Mouse (Mus musculus) forebrain, postnatal 0 days (tissue): ENCODE results near the gene Cecr2. TPM values are rescaled to one million over a fixed set of nuclear protein-coding genes. Genes with fewer than 3 reads are reported as not detected.

Source experiments
- ATAC-seq: fragments of 200-750 bp; cut with Nextera tagmentation; 2 replicates; pipeline ENCODE4 v1.8.0; 2017; ENCODE audit warnings: mild to moderate bottlenecking, moderate library complexity
- DNase-seq: peaks from one replicate; pipeline ENCODE4 v3.0.0-alpha.2; 2015
- H3K27ac ChIP-seq: fragments of 300-500 bp; sonication (generic); 2 replicates; pipeline ENCODE4 v1.5.1; 2014; ENCODE audit warnings: low read depth, mild to moderate bottlenecking, antibody characterized with exemption, low read length, moderate library complexity, mixed read lengths
- H3K27me3 ChIP-seq: fragments of 300-500 bp; sonication (generic); 2 replicates; pipeline ENCODE4 v1.6.1; 2014; ENCODE audit warnings: mild to moderate bottlenecking, low read length, mixed read lengths; ENCODE audit not compliant: insufficient read depth
- H3K36me3 ChIP-seq: fragments of 300-500 bp; sonication (generic); 2 replicates; pipeline ENCODE4 v1.6.1; 2014; ENCODE audit warnings: mild to moderate bottlenecking, moderate library complexity; ENCODE audit not compliant: insufficient read depth
- H3K4me1 ChIP-seq: fragments of 300-500 bp; sonication (generic); 2 replicates; pipeline ENCODE4 v1.6.1; 2014; ENCODE audit warnings: antibody characterized with exemption; ENCODE audit not compliant: insufficient read depth
- H3K4me2 ChIP-seq: fragments of 300-500 bp; sonication (generic); 2 replicates; pipeline ENCODE4 v1.6.1; 2014; ENCODE audit warnings: low read depth, mild to moderate bottlenecking, moderate library complexity
- H3K4me3 ChIP-seq: fragments of 300-500 bp; sonication (generic); 2 replicates; pipeline ENCODE4 v1.5.1; 2014; ENCODE audit warnings: low read depth, low read length, mixed read lengths
- H3K9ac ChIP-seq: fragments of 300-500 bp; sonication (generic); 2 replicates; pipeline ENCODE4 v1.6.1; 2014; ENCODE audit warnings: mild to moderate bottlenecking
- H3K9me3 ChIP-seq: fragments of 300-500 bp; sonication (generic); 2 replicates; pipeline ENCODE4 v1.6.1; 2016; ENCODE audit warnings: low read length
- CTCF ChIP-seq: sonication (generic); IDR thresholded peaks from 2 replicates; pipeline ENCODE4 v1.5.1; 2016; ENCODE audit warnings: antibody characterized with exemption, control low read depth, low read depth
- WGBS: fragments of 180-500 bp; shearing (Covaris S2); extraction: QIAGEN DNeasy Blood & Tissue Kit; methylation state at CpG from one replicate; pipeline ENCODE4 v1.1.7; 2014; 5-methylcytosine and 5-hydroxymethylcytosine counted together
- polyA plus RNA-seq: library from polyadenylated mRNA; unstranded; fragments of >200 nt; fragmentation: Nextera tagmentation; extraction: Ambion mirVana; gene quantifications from 2 replicates; pipeline ENCODE4 v1.2.1, GENCODE M21; 2015
- total RNA-seq: library from RNA; depleted of rRNA; stranded (reverse); fragments of >200 nt; gene quantifications from 2 replicates; pipeline ENCODE4 v1.2.3, GENCODE M21; 2014

The Cecr2 gene
- total and polyA plus RNA-seq, 2 experiments from 2014 or later: 1.1 to 4.1 TPM

GRCm38 (mm10) chr6:120700221-120700620 lies 34.1 kb downstream of the Cecr2 start:
- no peaks in the 10 kb centered on the region for H3K4me1 ChIP-seq
- no peaks in the 10 kb centered on the region for H3K36me3 ChIP-seq
- no peak overlapping the region for H3K4me2 ChIP-seq
- DNase-seq: no peak
- H3K9me3 ChIP-seq: no peaks in the 10 kb centered on the region
- H3K9ac ChIP-seq: no peak overlapping the region
- TF ChIP-seq CTCF: no peak
- H3K4me3 ChIP-seq: no peak overlapping the region
- H3K27me3 ChIP-seq: no peaks in the 10 kb centered on the region
- ATAC-seq: no peak
- no peak overlapping the region for H3K27ac ChIP-seq
- 22% methylated on average over 4 of the region's 4 CpGs for WGBS

DNA sequence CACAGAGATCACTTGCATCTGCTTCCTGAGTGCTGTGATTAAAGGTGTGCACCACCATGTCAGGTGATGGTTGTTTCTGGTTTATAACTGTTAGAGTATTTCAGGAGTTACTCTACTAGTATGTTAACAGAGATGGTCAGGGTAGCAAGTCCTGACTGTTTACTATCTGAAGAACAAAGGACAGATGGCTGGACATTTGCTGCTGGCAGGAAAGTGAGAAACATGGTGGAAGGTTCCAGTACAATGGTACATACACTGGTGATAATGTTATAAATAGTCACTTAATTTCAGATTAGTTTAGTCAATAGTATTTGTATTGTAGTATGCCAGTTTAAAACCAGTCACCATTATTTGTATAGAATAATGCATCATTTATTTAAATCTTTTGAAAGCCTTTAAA lies 38.2 kb downstream of the Cecr2 start:
- ATAC-seq: no peak
- no peaks in the 10 kb centered on the region for H3K4me1 ChIP-seq
- H3K27me3 ChIP-seq: no peaks in the 10 kb centered on the region
- H3K4me2 ChIP-seq: no peak overlapping the region
- no peak overlapping the region for H3K4me3 ChIP-seq
- TF ChIP-seq CTCF: no peak
- DNase-seq: no peak
- no peak overlapping the region for H3K9ac ChIP-seq
- H3K27ac ChIP-seq: no peak overlapping the region
- H3K9me3 ChIP-seq: no peaks in the 10 kb centered on the region
- no peaks in the 10 kb centered on the region for H3K36me3 ChIP-seq

GRCm38 (mm10) chr6:120708759-120709158 lies 42.6 kb downstream of the Cecr2 start:
- no peak overlapping the region for H3K4me3 ChIP-seq
- TF ChIP-seq CTCF: no peak
- no peaks in the 10 kb centered on the region for H3K27me3 ChIP-seq
- H3K9me3 ChIP-seq: no peaks in the 10 kb centered on the region
- no peaks in the 10 kb centered on the region for H3K4me1 ChIP-seq
- 40% methylated on average over 1 of the region's 1 CpGs for WGBS
- H3K36me3 ChIP-seq: no peaks in the 10 kb centered on the region
- H3K4me2 ChIP-seq: no peak overlapping the region
- no peak overlapping the region for H3K27ac ChIP-seq
- H3K9ac ChIP-seq: no peak overlapping the region
- ATAC-seq: no peak
- DNase-seq: no peak

- WGBS: 62% methylated on average over 3 of the region's 3 CpGs
Measured at GRCm38 (mm10) chr6:120714806-120715205, 48.6 kb downstream of the Cecr2 start.

DNA sequence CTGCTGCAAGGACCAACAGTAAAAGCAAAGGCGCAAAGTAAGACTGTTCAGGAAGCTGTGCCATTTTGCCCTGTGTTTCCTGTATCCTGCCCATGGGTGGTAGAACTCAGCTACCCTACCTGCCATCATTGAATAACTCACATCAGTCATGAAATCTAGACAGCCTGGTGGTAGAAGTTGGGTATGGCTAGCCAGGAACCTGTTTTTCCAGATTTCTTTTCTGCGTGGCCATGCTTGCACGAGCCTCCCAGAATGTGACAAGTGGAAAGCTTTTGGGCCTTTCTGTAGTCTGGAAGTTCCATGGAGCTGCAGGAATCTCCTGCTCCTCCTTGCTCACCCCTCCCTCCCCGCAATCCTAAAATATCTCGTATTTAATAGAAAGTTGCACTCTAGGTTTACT lies 49.1 kb downstream of the Cecr2 start:
- H3K4me3 ChIP-seq: no peak overlapping the region
- H3K4me1 ChIP-seq: peaks cover 7% of the 10 kb centered on the region; the same call in 1 of the 2 replicates
- H3K9me3 ChIP-seq: no peaks in the 10 kb centered on the region
- H3K9ac ChIP-seq: no peak overlapping the region
- peak; percentile 32; the same call in 1 of the 2 replicates for TF ChIP-seq CTCF
- no peaks in the 10 kb centered on the region for H3K27me3 ChIP-seq
- ATAC-seq (no peak), DNase-seq (no peak)
- H3K27ac ChIP-seq: no peak overlapping the region
- 51% methylated on average over 5 of the region's 5 CpGs for WGBS
- no peaks in the 10 kb centered on the region for H3K36me3 ChIP-seq
- no peak overlapping the region for H3K4me2 ChIP-seq

More at GRCm38 (mm10) chr6:120714806-120715205, 48.6 kb downstream of the Cecr2 start:
- Histone ChIP-seq H3K9ac (no peak overlapping the region), H3K27ac (no peak overlapping the region), H3K27me3 (no peaks in the 10 kb centered on the region), H3K4me3 (no peak overlapping the region), H3K36me3 (no peaks in the 10 kb centered on the region), H3K9me3 (no peaks in the 10 kb centered on the region), H3K4me2 (no peak overlapping the region), H3K4me1 (peaks cover 7% of the 10 kb centered on the region; the same call in 1 of the 2 replicates)
- no peak for TF ChIP-seq CTCF
- DNase-seq: no peak
- ATAC-seq: no peak

- Histone ChIP-seq H3K4me2 (no peak overlapping the region), H3K9ac (no peak overlapping the region), H3K27ac (no peak overlapping the region), H3K27me3 (no peaks in the 10 kb centered on the region), H3K4me3 (no peak overlapping the region), H3K36me3 (no peaks in the 10 kb centered on the region), H3K4me1 (peaks cover 7% of the 10 kb centered on the region; the same call in 1 of the 2 replicates), H3K9me3 (no peaks in the 10 kb centered on the region)
- DNase-seq: peak; percentile 55
- peak; percentile 81 for ATAC-seq
- no peak for TF ChIP-seq CTCF
Measured at GRCm38 (mm10) chr6:120715851-120716250, 49.7 kb downstream of the Cecr2 start.

DNA sequence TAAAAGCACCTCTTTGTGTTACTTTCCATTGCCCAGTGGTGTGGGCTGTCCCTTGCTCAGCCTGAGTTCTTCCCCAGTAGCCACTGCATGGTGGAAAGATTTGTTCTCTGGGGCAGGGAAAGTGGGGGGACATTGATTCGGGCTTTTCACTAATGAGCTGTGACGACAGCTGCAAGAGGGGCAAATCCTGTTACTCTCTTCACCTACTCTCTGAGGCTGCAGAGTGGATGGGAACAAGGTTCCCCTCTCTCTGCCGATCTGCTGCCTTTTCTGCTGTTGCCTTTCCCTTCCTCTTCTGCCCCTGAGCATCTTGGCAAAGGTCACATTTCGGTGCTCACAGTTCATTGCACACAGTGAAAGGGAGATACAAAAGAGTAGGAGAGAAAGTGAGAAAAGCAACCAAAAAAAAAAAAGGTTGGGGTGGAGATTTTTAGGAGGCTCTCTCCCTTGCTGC lies 50.4 kb downstream of the Cecr2 start:
- Histone ChIP-seq H3K4me2 (no peak overlapping the region), H3K36me3 (no peaks in the 10 kb centered on the region), H3K4me1 (peaks cover 7% of the 10 kb centered on the region; the same call in 1 of the 2 replicates), H3K9ac (no peak overlapping the region), H3K9me3 (no peaks in the 10 kb centered on the region), H3K27ac (no peak overlapping the region), H3K4me3 (no peak overlapping the region), H3K27me3 (no peaks in the 10 kb centered on the region)
- 4% methylated on average over 4 of the region's 4 CpGs for WGBS
- ATAC-seq (peak; percentile 43), DNase-seq (no peak)
- TF ChIP-seq CTCF: no peak
